Mouse (Mus musculus) neural tube, embryonic 11.5 days (tissue): ENCODE results near the gene Cfc1. TPM values are rescaled to one million over a fixed set of nuclear protein-coding genes. Genes with fewer than 3 reads are reported as not detected.
"Not testable (repeated sequence)": the region's sequence is repeated elsewhere in the genome, so short reads cannot be mapped to it uniquely, and the experiment has no call there.

Source experiments
- ATAC-seq: fragments of 200-750 bp; cut with Nextera tagmentation; 2 replicates; pipeline ENCODE4 v1.8.0; 2017; ENCODE audit warnings: moderate number of reproducible peaks, mild to moderate bottlenecking, moderate TSS enrichment, moderate library complexity; ENCODE audit not compliant: insufficient read depth, low FRiP score, low TSS enrichment
- DNase-seq: peaks from one replicate; pipeline ENCODE4 v3.0.0-alpha.2; 2015; ENCODE audit warnings: low spot score
- H3K27ac ChIP-seq: fragments of 300-500 bp; sonication (generic); 2 replicates; pipeline ENCODE4 v1.5.1; 2014; ENCODE audit warnings: low read depth, mild to moderate bottlenecking, low read length
- H3K27me3 ChIP-seq: fragments of 300-500 bp; sonication (generic); 2 replicates; pipeline ENCODE4 v1.6.1; 2014; ENCODE audit warnings: mild to moderate bottlenecking, low read length, mixed read lengths; ENCODE audit not compliant: control insufficient read depth, insufficient read depth
- H3K36me3 ChIP-seq: fragments of 300-500 bp; sonication (generic); 2 replicates; pipeline ENCODE4 v1.6.1; 2014; ENCODE audit warnings: mild to moderate bottlenecking, low read length, moderate library complexity, mixed read lengths; ENCODE audit not compliant: control insufficient read depth, insufficient read depth
- H3K4me1 ChIP-seq: fragments of 300-500 bp; sonication (generic); 2 replicates; pipeline ENCODE4 v1.6.1; 2014; ENCODE audit warnings: low read length, mixed read lengths; ENCODE audit not compliant: control insufficient read depth, insufficient read depth
- H3K4me2 ChIP-seq: fragments of 300-500 bp; sonication (generic); 2 replicates; pipeline ENCODE4 v1.6.1; 2014; ENCODE audit warnings: low read depth, mild to moderate bottlenecking, moderate library complexity
- H3K4me3 ChIP-seq: fragments of 300-500 bp; sonication (generic); 2 replicates; pipeline ENCODE4 v1.5.1; 2014; ENCODE audit warnings: low read depth, low read length
- H3K9ac ChIP-seq: fragments of 300-500 bp; sonication (generic); 2 replicates; pipeline ENCODE4 v1.6.1; 2014; ENCODE audit warnings: mild to moderate bottlenecking, low read length
- H3K9me3 ChIP-seq: fragments of 300-500 bp; sonication (generic); 2 replicates; pipeline ENCODE4 v1.6.1; 2016; ENCODE audit warnings: low read length; ENCODE audit not compliant: control insufficient read depth
- WGBS: fragments of 180-500 bp; shearing (Covaris S2); extraction: QIAGEN DNeasy Blood & Tissue Kit; methylation state at CpG from one replicate; pipeline ENCODE4 v1.1.7; 2014; 5-methylcytosine and 5-hydroxymethylcytosine counted together
- polyA plus RNA-seq: library from polyadenylated mRNA; unstranded; fragments of >200 nt; fragmentation: Nextera tagmentation; extraction: Ambion mirVana; gene quantifications from 2 replicates; pipeline ENCODE4 v1.2.1, GENCODE M21; 2014

Cfc1 gene
- polyA plus RNA-seq, result not detected in 2 replicates

GRCm38 (mm10) chr1:34535043-34535698 is at the start of gene Cfc1:
Gene Cfc1, plus strand, starts transcription at chr1:34535648.
- peaks cover 24% of the 10 kb centered on the region for H3K27me3 ChIP-seq
- WGBS, result 29% methylated on average over 7 of the region's 7 CpGs
- not testable (repeated sequence) for H3K9ac ChIP-seq, H3K4me3 ChIP-seq, H3K36me3 ChIP-seq, H3K4me1 ChIP-seq, H3K27ac ChIP-seq, H3K4me2 ChIP-seq, DNase-seq, ATAC-seq, H3K9me3 ChIP-seq

GRCm38 (mm10) chr1:34487383-34487782 is 48.1 kb upstream of the Cfc1 start:
- Histone ChIP-seq H3K9me3 (no peaks in the 10 kb centered on the region), H3K4me3 (no peak overlapping the region), H3K9ac (no peak overlapping the region), H3K4me2 (no peak overlapping the region), H3K27me3 (peaks cover 3% of the 10 kb centered on the region; the same call in 1 of the 2 replicates), H3K4me1 (no peaks in the 10 kb centered on the region), H3K36me3 (no peaks in the 10 kb centered on the region), H3K27ac (no peak overlapping the region)
- WGBS, result 92% methylated on average over 3 of the region's 3 CpGs
- DNase-seq (no peak), ATAC-seq (no peak)

GRCm38 (mm10) chr1:34489852-34490541 is 45.5 kb upstream of the Cfc1 start:
- no peak for DNase-seq
- ATAC-seq, result no peak
- H3K4me2 ChIP-seq, result no peak overlapping the region
- no peaks in the 10 kb centered on the region for H3K9me3 ChIP-seq
- no peaks in the 10 kb centered on the region for H3K36me3 ChIP-seq
- H3K27ac ChIP-seq, result no peak overlapping the region
- WGBS, result 91% methylated on average over 6 of the region's 6 CpGs
- H3K4me3 ChIP-seq, result no peak overlapping the region
- peaks cover 3% of the 10 kb centered on the region; the same call in 1 of the 2 replicates for H3K27me3 ChIP-seq
- H3K4me1 ChIP-seq, result no peaks in the 10 kb centered on the region
- no peak overlapping the region for H3K9ac ChIP-seq

GRCm38 (mm10) chr1:34491480-34491879 is 44.0 kb upstream of the Cfc1 start:
- Histone ChIP-seq H3K4me3 (no peak overlapping the region), H3K4me2 (no peak overlapping the region), H3K27ac (no peak overlapping the region), H3K9me3 (no peaks in the 10 kb centered on the region), H3K27me3 (no peaks in the 10 kb centered on the region), H3K4me1 (no peaks in the 10 kb centered on the region), H3K36me3 (no peaks in the 10 kb centered on the region), H3K9ac (no peak overlapping the region)
- WGBS, result 86% methylated on average over 4 of the region's 4 CpGs
- DNase-seq, result no peak
- ATAC-seq, result no peak

GRCm38 (mm10) chr1:34502991-34503390 is 32.5 kb upstream of the Cfc1 start:
- H3K9me3 ChIP-seq, result no peaks in the 10 kb centered on the region
- no peak overlapping the region for H3K4me3 ChIP-seq
- no peaks in the 10 kb centered on the region for H3K4me1 ChIP-seq
- H3K4me2 ChIP-seq, result no peak overlapping the region
- ATAC-seq, result no peak
- no peak overlapping the region for H3K27ac ChIP-seq
- no peak overlapping the region for H3K9ac ChIP-seq
- DNase-seq, result no peak
- 46% methylated on average over 3 of the region's 3 CpGs for WGBS
- no peaks in the 10 kb centered on the region for H3K36me3 ChIP-seq
- no peaks in the 10 kb centered on the region for H3K27me3 ChIP-seq

GRCm38 (mm10) chr1:34505307-34505706 is 30.1 kb upstream of the Cfc1 start:
- DNase-seq, result no peak
- WGBS, result 70% methylated on average over 7 of the region's 7 CpGs

GRCm38 (mm10) chr1:34505970-34506551 is 29.4 kb upstream of the Cfc1 start:
- DNase-seq (no peak), ATAC-seq (no peak)
- H3K4me3 ChIP-seq, result no peak overlapping the region
- no peaks in the 10 kb centered on the region for H3K36me3 ChIP-seq
- no peaks in the 10 kb centered on the region for H3K9me3 ChIP-seq
- H3K4me1 ChIP-seq, result no peaks in the 10 kb centered on the region
- 86% methylated on average over 4 of the region's 4 CpGs for WGBS
- no peak overlapping the region for H3K9ac ChIP-seq
- no peaks in the 10 kb centered on the region for H3K27me3 ChIP-seq
- no peak overlapping the region for H3K27ac ChIP-seq
- no peak overlapping the region for H3K4me2 ChIP-seq

More at GRCm38 (mm10) chr1:34505307-34505706, 30.1 kb upstream of the Cfc1 start:
- no peak overlapping the region for H3K9ac ChIP-seq
- H3K27me3 ChIP-seq, result no peaks in the 10 kb centered on the region
- no peak overlapping the region for H3K27ac ChIP-seq
- no peak for ATAC-seq
- H3K4me2 ChIP-seq, result no peak overlapping the region
- H3K9me3 ChIP-seq, result no peaks in the 10 kb centered on the region
- H3K36me3 ChIP-seq, result no peaks in the 10 kb centered on the region
- H3K4me1 ChIP-seq, result no peaks in the 10 kb centered on the region
- no peak overlapping the region for H3K4me3 ChIP-seq

- H3K4me2 ChIP-seq, result no peak overlapping the region
- 87% methylated on average over 3 of the region's 3 CpGs for WGBS
- H3K4me3 ChIP-seq, result no peak overlapping the region
- H3K9me3 ChIP-seq, result no peaks in the 10 kb centered on the region
- H3K27me3 ChIP-seq, result no peaks in the 10 kb centered on the region
- no peaks in the 10 kb centered on the region for H3K4me1 ChIP-seq
- no peaks in the 10 kb centered on the region for H3K36me3 ChIP-seq
- ATAC-seq (no peak), DNase-seq (no peak)
- H3K27ac ChIP-seq, result no peak overlapping the region
- H3K9ac ChIP-seq, result no peak overlapping the region
Observed at GRCm38 (mm10) chr1:34507986-34508385, 27.5 kb upstream of the Cfc1 start.
